Mouse (Mus musculus) C2C12 (cell line): ENCODE data around the gene Ugt1a10. TPM values are rescaled to one million over a fixed set of nuclear protein-coding genes. Genes with fewer than 3 reads are reported as not detected.

ENCODE experiments used
- H3K27me3 ChIP-seq: one replicate; pipeline ENCODE4 v1.6.1; 2011; ENCODE audit not compliant: control insufficient read depth, insufficient read depth, insufficient read length
- H3K36me3 ChIP-seq: one replicate; pipeline ENCODE4 v1.6.1; 2011; ENCODE audit not compliant: control insufficient read depth, insufficient read depth
- H3K4me3 ChIP-seq: one replicate; pipeline ENCODE4 v1.5.1; 2011; ENCODE audit warnings: mild to moderate bottlenecking, control low read depth; ENCODE audit not compliant: poor library complexity, insufficient read depth, severe bottlenecking
- H3K79me2 ChIP-seq: one replicate; pipeline ENCODE4 v1.6.1; 2011; ENCODE audit not compliant: control insufficient read depth, insufficient read depth
- H3K79me3 ChIP-seq: one replicate; pipeline ENCODE4 v1.6.1; 2011; ENCODE audit warnings: low read depth, control low read depth
- H3ac ChIP-seq: one replicate; pipeline ENCODE3; 2011; ENCODE audit warnings: low read depth; ENCODE audit not compliant: control insufficient read depth, insufficient read length
- CEBPB ChIP-seq: IDR thresholded peaks from one replicate; pipeline ENCODE4 v1.6.1; 2011; ENCODE audit warnings: low read depth, mild to moderate bottlenecking, control low read depth, moderate library complexity
- CTCF ChIP-seq: IDR thresholded peaks from one replicate; pipeline ENCODE4 v1.5.1; 2011; ENCODE audit not compliant: control insufficient read depth, insufficient read depth, insufficient read length
- FOSL1 ChIP-seq: IDR thresholded peaks from one replicate; pipeline ENCODE4 v1.8.0; 2011; ENCODE audit warnings: mild to moderate bottlenecking, low read length; ENCODE audit not compliant: poor library complexity, insufficient read depth, severe bottlenecking
- MAX ChIP-seq: IDR thresholded peaks from one replicate; pipeline ENCODE4 v1.6.1; 2011; ENCODE audit warnings: mild to moderate bottlenecking, control low read depth
- MYOD1 ChIP-seq: IDR thresholded peaks from one replicate; pipeline ENCODE4 v1.6.1; 2011; ENCODE audit warnings: low read depth; ENCODE audit not compliant: control insufficient read depth, insufficient read length
- MYOG ChIP-seq: IDR thresholded peaks from one replicate; pipeline ENCODE4 v1.6.1; 2011; ENCODE audit not compliant: control insufficient read depth, insufficient read length; ENCODE audit errors: extremely low read depth
- USF1 ChIP-seq: IDR thresholded peaks from one replicate; pipeline ENCODE4 v1.6.1; 2011; ENCODE audit warnings: low read depth, mild to moderate bottlenecking, control low read depth, moderate library complexity
- polyA plus RNA-seq: library from polyadenylated mRNA; unstranded; fragments of >200 nt; fragmentation: generic; extraction: Trizol; gene quantifications from one replicate; pipeline ENCODE4 v1.2.1, GENCODE M21; 2012; ENCODE audit warnings: missing spikeins

The Ugt1a10 gene
- polyA plus RNA-seq, 1 experiment: not detected

GRCm38 (mm10) chr1:88232664-88233380 lies 177.6 kb downstream of the Ugt1a10 start:
- Histone ChIP-seq H3K79me3 (no peaks in the 10 kb centered on the region), H3K27me3 (peaks cover 46% of the 10 kb centered on the region), H3K36me3 (no peaks in the 10 kb centered on the region), H3K79me2 (no peaks in the 10 kb centered on the region), H3K4me3 (no peak overlapping the region), H3ac (no peak overlapping the region)
- no peak for TF ChIP-seq USF1
- TF ChIP-seq MYOG: no peak
- TF ChIP-seq MAX: no peak
- no peak for TF ChIP-seq CEBPB
- TF ChIP-seq MYOD1: no peak
- TF ChIP-seq CTCF: no peak
- TF ChIP-seq FOSL1: no peak

- peaks cover 48% of the 10 kb centered on the region for H3K27me3 ChIP-seq
- TF ChIP-seq MYOG: no peak
- H3ac ChIP-seq: no peak overlapping the region
- no peaks in the 10 kb centered on the region for H3K79me2 ChIP-seq
- H3K4me3 ChIP-seq: no peak overlapping the region
- H3K36me3 ChIP-seq: no peaks in the 10 kb centered on the region
- H3K79me3 ChIP-seq: no peaks in the 10 kb centered on the region
Observed at GRCm38 (mm10) chr1:88233421-88234247, 178.4 kb downstream of the Ugt1a10 start.

GRCm38 (mm10) chr1:88234248-88234610 lies 179.0 kb downstream of the Ugt1a10 start:
- no peaks in the 10 kb centered on the region for H3K36me3 ChIP-seq
- H3K4me3 ChIP-seq: no peak overlapping the region
- H3K79me2 ChIP-seq: no peaks in the 10 kb centered on the region
- H3K79me3 ChIP-seq: no peaks in the 10 kb centered on the region
- no peak overlapping the region for H3ac ChIP-seq
- H3K27me3 ChIP-seq: peaks cover 54% of the 10 kb centered on the region
- TF ChIP-seq USF1 (no peak), MYOD1 (no peak), MYOG (no peak), CTCF (no peak), MAX (no peak), FOSL1 (no peak)

- Histone ChIP-seq H3K4me3 (no peak overlapping the region), H3K79me3 (no peaks in the 10 kb centered on the region), H3K36me3 (no peaks in the 10 kb centered on the region), H3K79me2 (no peaks in the 10 kb centered on the region), H3ac (no peak overlapping the region), H3K27me3 (peaks cover 54% of the 10 kb centered on the region)
- TF ChIP-seq USF1 (no peak), MYOD1 (no peak), CTCF (no peak), MAX (no peak), FOSL1 (no peak), MYOG (no peak), CEBPB (no peak)
Observed at GRCm38 (mm10) chr1:88234646-88235045, 179.5 kb downstream of the Ugt1a10 start.

GRCm38 (mm10) chr1:88235046-88235893 lies 180.1 kb downstream of the Ugt1a10 start:
- Histone ChIP-seq H3K36me3 (no peaks in the 10 kb centered on the region), H3K79me2 (no peaks in the 10 kb centered on the region), H3K4me3 (no peak overlapping the region), H3K79me3 (no peaks in the 10 kb centered on the region), H3K27me3 (peaks cover 49% of the 10 kb centered on the region), H3ac (no peak overlapping the region)
- no peak for TF ChIP-seq CEBPB
- TF ChIP-seq MYOD1: no peak
- no peak for TF ChIP-seq MYOG
- no peak for TF ChIP-seq MAX
- no peak for TF ChIP-seq FOSL1
- no peak for TF ChIP-seq CTCF
- TF ChIP-seq USF1: no peak
